Mouse (Mus musculus): ENCODE measurements around the gene Nmnat2.

Nmnat2 gene

GRCm38 (mm10) chr1:152990067-152990466, 35.3 kb downstream of the Nmnat2 start:
- no peak for DNase-seq

GRCm38 (mm10) chr1:152992271-152993134, 37.7 kb downstream of the Nmnat2 start:
- DNase-seq, result no peak

GRCm38 (mm10) chr1:152993803-152994202, 39.0 kb downstream of the Nmnat2 start:
- DNase-seq, result no peak

- DNase-seq, result no peak
Measured at GRCm38 (mm10) chr1:152999983-153000382, 45.2 kb downstream of the Nmnat2 start.

- no peak for DNase-seq
Measured at GRCm38 (mm10) chr1:153000486-153001228, 45.9 kb downstream of the Nmnat2 start.

GRCm38 (mm10) chr1:153002295-153003050, 47.7 kb downstream of the Nmnat2 start:
- no peak for DNase-seq

GRCm38 (mm10) chr1:153004472-153004871, 49.7 kb downstream of the Nmnat2 start:
- no peak for DNase-seq

- no peak for DNase-seq
Measured at GRCm38 (mm10) chr1:153006054-153006453, 51.3 kb downstream of the Nmnat2 start.

GRCm38 (mm10) chr1:153006761-153007160, 52.0 kb downstream of the Nmnat2 start:
- no peak for DNase-seq

GRCm38 (mm10) chr1:153007292-153007691, 52.5 kb downstream of the Nmnat2 start:
- DNase-seq, result no peak

- DNase-seq, result no peak
Measured at GRCm38 (mm10) chr1:153007824-153008223, 53.0 kb downstream of the Nmnat2 start.

GRCm38 (mm10) chr1:153009338-153009737, 54.5 kb downstream of the Nmnat2 start:
- no peak for DNase-seq

- no peak for DNase-seq
Measured at GRCm38 (mm10) chr1:153010353-153011351, 55.9 kb downstream of the Nmnat2 start.

- DNase-seq, result no peak
Measured at GRCm38 (mm10) chr1:153011544-153011943, 56.8 kb downstream of the Nmnat2 start.

- no peak for DNase-seq
Measured at GRCm38 (mm10) chr1:153013541-153014288, 58.9 kb downstream of the Nmnat2 start.

GRCm38 (mm10) chr1:153014431-153015186, 59.8 kb downstream of the Nmnat2 start:
- DNase-seq, result no peak

GRCm38 (mm10) chr1:153016465-153017163, 61.8 kb downstream of the Nmnat2 start:
- no peak for DNase-seq

- DNase-seq, result no peak
Measured at GRCm38 (mm10) chr1:153019128-153019527, 64.3 kb downstream of the Nmnat2 start.

- DNase-seq, result no peak
Measured at GRCm38 (mm10) chr1:153019623-153020022, 64.8 kb downstream of the Nmnat2 start.

Measured in spleen, adult 18-20 months (tissue).